Mouse (Mus musculus) ovary, adult 10 weeks (tissue): ENCODE measurements around the gene Muc13. TPM values are rescaled to one million over a fixed set of nuclear protein-coding genes. Genes with fewer than 3 reads are reported as not detected.

Experiments used
- polyA plus RNA-seq: library from polyadenylated mRNA; stranded (reverse); fragments of 350-450 nt; fragmentation: Illumina TruSeq; extraction: RNeasy Lipid Tissue Mini Kit (QIAGEN cat#74804); gene quantifications from one replicate; pipeline ENCODE4 v1.2.3, GENCODE M21; 2014

The Muc13 gene
- polyA plus RNA-seq: not detected

GRCm38 (mm10) chr16:33793846-33794791 is at the start of gene Muc13:
TSS of gene Muc13 (plus strand) at chr16:33794037.

DNA sequence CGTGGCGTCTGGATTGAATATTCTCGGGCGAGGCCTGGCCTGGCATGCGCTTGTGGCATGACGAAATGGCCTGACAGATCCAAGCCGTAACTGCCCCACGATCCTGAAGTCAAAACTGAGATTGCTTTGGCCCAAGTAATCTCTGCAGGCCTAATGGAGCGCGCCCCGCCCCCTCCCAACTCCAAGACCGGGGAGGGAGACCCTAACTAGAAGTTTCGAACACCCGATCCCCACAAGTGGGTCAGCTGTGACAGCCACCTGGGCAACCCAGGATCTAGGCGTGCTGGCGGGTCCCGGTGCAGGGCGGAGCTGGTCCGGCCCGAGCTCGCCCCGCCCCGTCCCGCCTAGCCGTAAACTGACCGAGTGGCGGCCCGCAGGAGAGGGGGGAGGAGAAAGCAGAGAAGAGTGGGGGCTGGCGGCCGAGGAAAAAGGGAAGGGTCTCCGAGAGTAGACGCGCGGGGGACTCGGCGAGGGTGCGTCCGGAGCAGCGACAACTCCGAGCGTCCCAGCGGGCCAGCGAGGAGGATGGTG is 35.5 kb downstream of the Muc13 start, which contains the start of gene Itgb5:
Gene Itgb5, plus strand, starts transcription at position 365 of the 531 bp plus-strand sequence.

Other genes with a start within 250 kb of the Muc13 start
- 88.2 TPM for gene Heg1, start 109.7 kb upstream of the Muc13 start, polyA plus RNA-seq
- 161 TPM for gene Itgb5, start 35.6 kb downstream of the Muc13 start, polyA plus RNA-seq
- 36.3 TPM for gene Umps, start 173.0 kb downstream of the Muc13 start, polyA plus RNA-seq